Mouse (Mus musculus) c-Kit-positive CD71-positive TER-119-negative erythroid progenitor cells, embryonic 14.5 days (primary cell): Measurements from ENCODE around the gene Sned1.
A peak's percentile ranks its signal among the peaks of the same experiment; 100 is the strongest.

Source experiments
- DNase-seq: peaks from one replicate; pipeline ENCODE4 v3.0.0-alpha.2; 2013; ENCODE audit warnings: low read depth

Gene Sned1

DNA sequence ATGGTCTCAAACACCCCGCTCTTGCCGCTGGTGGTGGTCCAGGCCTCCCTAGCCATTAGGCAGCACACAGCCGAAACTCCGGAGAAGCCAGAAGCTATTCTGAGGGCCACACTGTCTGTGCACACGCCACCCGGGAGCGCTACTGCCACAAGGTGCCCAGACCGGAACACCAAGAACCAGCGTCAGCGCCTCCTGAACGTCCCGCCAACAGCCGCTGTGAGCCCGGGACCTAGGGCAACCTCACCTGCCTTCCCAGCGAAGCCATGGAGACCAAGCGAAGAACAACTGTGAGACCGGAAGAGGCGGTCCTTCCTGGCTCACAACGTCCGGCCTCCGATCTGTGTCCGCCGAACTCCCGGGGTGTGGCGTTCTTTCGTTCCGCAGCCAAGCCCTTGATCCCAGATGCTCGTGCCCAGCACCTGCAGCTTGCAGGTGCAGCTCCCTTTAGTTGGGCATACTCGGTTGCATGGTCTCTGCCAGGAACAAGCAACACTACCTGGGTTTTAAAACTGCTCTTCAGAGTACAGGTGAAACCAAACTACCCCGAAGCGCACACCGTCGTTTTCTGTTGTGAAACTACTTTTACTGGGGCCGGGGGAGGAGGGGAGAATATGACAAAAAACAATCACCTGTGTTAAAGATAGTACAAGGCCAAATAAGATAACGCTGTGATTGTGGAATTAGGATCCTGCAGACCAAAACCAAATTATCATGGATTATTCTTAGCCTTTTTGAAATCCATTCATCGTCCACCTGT, 70.1 kb downstream of the Sned1 start, which contains the start of gene Mterf4:
Gene Mterf4, minus strand, starts transcription at position 335 of the 757 bp plus-strand sequence.
- peak; percentile 83 for DNase-seq

DNA sequence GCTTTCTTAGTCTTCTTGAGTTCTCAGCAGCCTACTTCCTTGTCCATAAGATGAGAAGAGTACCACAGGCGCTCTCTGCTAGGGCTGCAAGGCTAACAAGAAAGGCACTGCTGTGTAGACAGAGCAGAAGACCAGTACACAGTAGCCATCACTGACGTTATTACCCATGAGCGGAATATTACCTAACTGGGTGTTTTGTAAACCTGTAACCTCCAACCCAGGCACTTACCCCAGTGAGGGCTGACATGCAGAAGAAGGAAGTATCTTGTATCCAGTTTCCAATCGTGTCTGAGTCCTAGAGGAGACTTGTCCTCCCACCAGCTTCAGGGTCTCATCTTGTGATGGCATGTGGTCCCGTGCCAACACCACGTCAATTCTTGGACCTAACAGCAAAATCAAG, 88.3 kb downstream of the Sned1 start:
- DNase-seq = no peak

DNA sequence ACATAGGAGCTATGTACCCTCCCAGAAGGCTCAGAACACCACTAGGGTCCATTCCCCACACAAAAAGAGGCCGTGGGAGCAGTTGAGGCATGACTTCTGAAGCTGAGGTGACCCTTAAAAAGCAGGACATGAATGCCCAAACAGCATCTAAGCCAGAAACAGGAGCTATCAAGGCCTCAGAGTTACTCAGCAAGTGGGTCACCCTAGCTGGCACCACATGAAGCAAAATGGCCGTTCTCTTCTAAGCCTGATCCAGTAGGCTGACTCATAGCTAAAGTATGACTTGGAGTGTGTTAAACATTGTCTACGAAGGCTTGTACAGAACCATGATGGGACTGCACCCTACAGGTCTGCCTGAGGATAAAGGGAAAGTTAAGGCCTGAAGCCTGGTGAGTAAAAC, 90.8 kb downstream of the Sned1 start:
- DNase-seq = no peak

DNA sequence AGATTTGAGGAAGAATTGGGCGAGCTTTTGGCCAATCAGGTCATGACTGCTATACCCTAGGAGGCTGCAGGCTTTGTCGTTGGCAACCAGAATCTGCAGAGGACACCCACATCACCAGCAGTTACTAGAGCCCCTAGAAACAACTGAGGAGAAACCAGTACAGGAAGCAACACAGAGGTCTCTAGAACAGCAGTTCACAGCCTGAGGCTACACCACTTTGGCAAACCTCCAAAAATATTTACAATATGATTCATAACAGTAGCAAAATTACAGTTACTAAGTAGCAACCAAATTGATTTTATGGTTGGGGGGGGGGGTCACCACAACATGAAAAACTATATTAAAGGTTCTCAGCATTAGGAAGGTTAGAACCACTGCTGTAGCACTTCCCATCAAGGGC, 99.0 kb downstream of the Sned1 start:
- DNase-seq = no peak

DNA sequence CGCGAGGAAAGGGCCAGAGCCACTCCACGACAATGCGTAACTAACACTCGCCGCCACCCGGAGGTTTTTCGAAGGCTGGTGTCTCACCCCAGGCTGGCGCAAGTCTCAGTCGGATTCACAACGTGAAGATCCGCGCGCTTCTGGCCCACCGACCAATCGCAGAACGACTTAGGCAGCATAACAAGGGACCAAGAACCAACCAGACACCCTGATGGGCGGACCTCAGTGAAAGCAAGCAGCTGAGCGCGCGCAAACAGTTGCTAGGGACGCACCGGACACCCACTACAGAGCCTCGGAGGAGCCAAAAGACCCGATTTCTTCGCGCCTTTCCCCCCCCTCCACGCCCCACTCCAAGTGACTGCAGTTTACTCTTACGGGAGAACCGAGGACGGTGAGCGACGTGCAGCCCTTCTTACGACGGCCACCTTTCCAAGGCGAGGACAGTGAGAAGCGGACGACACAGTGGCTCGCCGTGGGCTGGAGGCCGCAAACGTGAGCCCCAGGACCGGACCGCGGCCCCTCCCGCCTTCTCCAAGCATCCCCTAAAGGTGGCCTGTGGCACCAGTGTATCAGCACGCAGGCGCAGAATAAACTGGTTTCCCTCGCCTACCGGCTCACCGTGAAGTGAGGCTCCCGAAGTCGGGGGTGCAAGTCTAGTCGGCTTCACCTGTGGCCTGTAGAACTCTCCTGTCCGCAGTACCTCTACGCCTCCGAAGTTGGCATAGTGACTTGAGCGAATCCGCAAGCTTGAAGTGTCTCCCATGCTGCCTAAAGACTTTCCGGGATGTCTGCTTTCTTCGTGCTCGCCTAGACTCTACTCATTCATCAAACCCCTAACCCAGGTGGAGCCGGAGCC, 107.2 kb downstream of the Sned1 start, which contains the start of the genes Ppp1r7 and Pask:
Gene Ppp1r7, plus strand, starts transcription at position 207 of the 856 bp plus-strand sequence.
Gene Pask, minus strand, starts transcription at position 835 of the 856 bp plus-strand sequence.
- DNase-seq = peak; percentile 95

DNA sequence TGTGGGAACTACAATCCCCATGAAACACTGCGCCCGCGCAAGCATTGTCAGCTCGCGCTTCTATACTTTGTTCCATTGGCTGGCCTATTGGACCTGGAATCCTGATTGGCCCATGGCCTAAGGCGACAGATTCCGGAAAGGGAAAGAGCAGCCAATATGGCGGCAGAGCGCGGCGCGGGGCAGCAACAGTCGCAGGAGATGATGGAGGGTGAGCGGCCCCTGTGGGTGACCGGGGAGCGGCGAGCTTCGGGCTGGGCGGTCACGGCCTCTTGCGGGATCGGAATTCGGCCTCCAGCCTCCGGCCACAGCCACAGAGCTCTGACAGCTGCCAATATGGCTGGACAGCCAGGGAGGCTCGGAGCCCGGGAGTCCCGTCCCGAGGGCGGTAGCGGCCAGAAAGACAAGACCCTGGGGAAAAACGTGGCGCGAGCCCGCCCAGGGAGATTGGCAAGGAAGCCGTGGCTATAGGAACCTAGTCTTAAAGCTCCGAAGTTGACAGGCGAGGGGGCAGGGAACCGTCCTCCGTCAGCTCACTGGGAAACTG, 107.9 kb downstream of the Sned1 start:
- peak; percentile 95 for DNase-seq

DNA sequence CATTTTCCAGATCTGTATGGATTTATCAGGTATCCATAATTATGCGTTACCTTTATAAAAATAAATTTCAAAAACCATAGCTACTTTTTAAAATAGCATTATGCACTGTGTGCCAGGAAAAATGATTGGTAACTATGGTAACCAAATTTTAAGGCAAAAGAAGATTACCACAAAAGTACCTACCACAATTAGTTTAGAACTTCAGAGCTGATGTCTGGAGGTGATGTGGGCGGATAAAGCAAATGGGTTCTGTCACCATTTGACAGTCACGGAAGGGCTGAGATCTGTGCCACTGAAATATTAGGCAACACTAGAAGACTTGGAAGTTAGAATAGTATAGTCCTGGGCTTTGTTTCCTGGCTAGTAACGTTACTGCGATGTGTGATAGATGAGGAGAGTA, 111.5 kb downstream of the Sned1 start:
- no peak for DNase-seq

DNA sequence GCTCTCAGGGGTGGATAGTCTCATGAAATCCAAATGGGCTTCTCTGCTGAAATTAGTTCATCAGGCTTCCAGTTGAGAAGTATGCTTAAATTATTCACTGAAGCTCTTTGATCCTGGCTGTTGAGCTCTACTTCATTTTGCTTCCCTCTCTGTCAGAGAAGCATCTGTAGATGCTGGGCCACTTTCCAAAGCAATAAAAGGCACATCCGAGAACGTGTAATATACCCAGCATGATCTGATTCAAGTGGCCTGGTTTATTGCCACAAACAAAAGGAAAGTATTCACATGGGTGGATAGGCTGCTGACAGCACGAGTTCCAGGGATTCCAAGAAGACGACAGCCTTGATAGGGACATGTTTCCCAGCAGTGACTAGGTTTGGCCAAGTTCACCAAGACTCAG, 114.1 kb downstream of the Sned1 start:
- DNase-seq = no peak
